Mouse (Mus musculus) spleen, adult 18-20 months (tissue): ENCODE data around the gene Banp.

ENCODE experiments used
- DNase-seq, 2 experiments: peaks; one replicate each; pipeline ENCODE4 v3.0.0; 2022; ENCODE audit warnings: mixed read lengths in 2 of 2

The Banp gene

GRCm38 (mm10) chr8:121949222-121949800 is at the start of gene Banp:
Gene Banp, plus strand, starts transcription at chr8:121949750.
- no peak for DNase-seq

- no peak for DNase-seq
Measured at GRCm38 (mm10) chr8:121901498-121902236, 47.9 kb upstream of the Banp start.

- DNase-seq = no peak
Measured at GRCm38 (mm10) chr8:121903977-121904376, 45.6 kb upstream of the Banp start.

- DNase-seq = no peak
Measured at GRCm38 (mm10) chr8:121904999-121905398, 44.6 kb upstream of the Banp start.

GRCm38 (mm10) chr8:121905420-121905819 is 44.1 kb upstream of the Banp start:
- no peak for DNase-seq

- DNase-seq = no peak
Measured at GRCm38 (mm10) chr8:121905864-121906263, 43.7 kb upstream of the Banp start.

GRCm38 (mm10) chr8:121906542-121907512 is 42.7 kb upstream of the Banp start:
- DNase-seq = peak in 1 of 2 experiments; percentile 25

GRCm38 (mm10) chr8:121907587-121908248 is 41.8 kb upstream of the Banp start, which contains the start of gene Slc7a5:
Gene Slc7a5, minus strand, starts transcription at chr8:121907694.
- peak; percentile 95 to 98 for DNase-seq

- DNase-seq = no peak
Measured at GRCm38 (mm10) chr8:121908378-121909147, 41.0 kb upstream of the Banp start.

GRCm38 (mm10) chr8:121909148-121909541 is 40.4 kb upstream of the Banp start:
- no peak for DNase-seq

GRCm38 (mm10) chr8:121909663-121910062 is 39.9 kb upstream of the Banp start:
- DNase-seq = peak; percentile 48 to 79

GRCm38 (mm10) chr8:121911400-121911799 is 38.1 kb upstream of the Banp start:
- no peak for DNase-seq

- DNase-seq = no peak
Measured at GRCm38 (mm10) chr8:121911987-121912386, 37.6 kb upstream of the Banp start.

GRCm38 (mm10) chr8:121912831-121913230 is 36.7 kb upstream of the Banp start:
- DNase-seq = no peak

GRCm38 (mm10) chr8:121913378-121913777 is 36.2 kb upstream of the Banp start:
- DNase-seq = no peak

GRCm38 (mm10) chr8:121919158-121919557 is 30.4 kb upstream of the Banp start:
- DNase-seq = no peak

- no peak for DNase-seq
Measured at GRCm38 (mm10) chr8:121919731-121920130, 29.8 kb upstream of the Banp start.

GRCm38 (mm10) chr8:121921582-121921981 is 28.0 kb upstream of the Banp start:
- DNase-seq = no peak

GRCm38 (mm10) chr8:121922101-121922500 is 27.4 kb upstream of the Banp start:
- no peak for DNase-seq

- DNase-seq = no peak
Measured at GRCm38 (mm10) chr8:121924681-121925080, 24.9 kb upstream of the Banp start.

- DNase-seq = peak; percentile 39 to 76
Measured at GRCm38 (mm10) chr8:121925624-121926023, 23.9 kb upstream of the Banp start.

- DNase-seq = no peak
Measured at GRCm38 (mm10) chr8:121926266-121926665, 23.3 kb upstream of the Banp start.
